Mouse (Mus musculus) kidney, adult 9 months (tissue): ENCODE data around the gene Sh3tc1.
A peak's percentile ranks its signal among the peaks of the same experiment; 100 is the strongest.

Experiments
- DNase-seq: peaks from one replicate; pipeline ENCODE4 v3.0.0; 2022

Sh3tc1 gene

GRCm38 (mm10) chr5:35739536-35740278, at the start of gene Sh3tc1:
TSS of gene Sh3tc1 (minus strand) at chr5:35739987.
- DNase-seq = peak; percentile 86

DNA sequence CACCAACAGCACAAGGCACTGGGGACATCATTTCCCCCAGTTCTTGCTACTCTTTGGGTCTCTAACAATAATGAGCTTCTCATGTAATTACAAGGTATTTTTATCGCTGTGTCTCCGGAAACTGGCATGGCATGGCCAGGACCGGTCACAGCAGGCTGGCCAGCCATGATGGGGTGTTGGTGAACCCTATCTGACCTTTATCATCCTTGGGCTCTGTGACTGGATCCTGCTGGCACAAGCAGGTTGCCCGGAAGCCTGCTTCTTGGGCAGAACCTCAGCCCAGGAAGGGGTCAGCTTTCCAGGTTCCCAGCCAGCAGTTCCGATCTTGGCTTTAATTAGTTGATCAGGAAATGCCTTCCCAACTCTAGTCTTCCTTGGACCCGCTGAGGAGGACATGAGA, 48.9 kb upstream of the Sh3tc1 start:
- DNase-seq = peak; percentile 25

DNA sequence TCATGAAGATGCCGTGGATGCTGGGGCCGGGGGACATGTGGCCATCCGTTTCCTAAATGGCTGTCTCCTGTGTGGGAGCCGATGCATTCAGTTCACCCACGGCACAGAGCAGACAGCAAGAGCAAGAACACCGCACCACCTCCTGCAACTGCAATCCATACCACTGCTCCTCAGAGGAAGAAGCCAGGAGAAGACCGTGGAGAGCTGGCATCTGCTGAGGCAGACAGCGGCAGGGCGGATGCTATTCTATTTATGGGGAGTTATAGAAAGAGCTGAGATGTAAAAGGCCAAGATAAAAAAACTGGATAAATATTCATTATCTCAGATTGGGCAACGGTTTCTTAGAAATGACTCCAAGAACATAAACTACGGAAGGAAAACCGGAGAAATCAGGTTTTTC, 48.1 kb upstream of the Sh3tc1 start:
- no peak for DNase-seq

DNA sequence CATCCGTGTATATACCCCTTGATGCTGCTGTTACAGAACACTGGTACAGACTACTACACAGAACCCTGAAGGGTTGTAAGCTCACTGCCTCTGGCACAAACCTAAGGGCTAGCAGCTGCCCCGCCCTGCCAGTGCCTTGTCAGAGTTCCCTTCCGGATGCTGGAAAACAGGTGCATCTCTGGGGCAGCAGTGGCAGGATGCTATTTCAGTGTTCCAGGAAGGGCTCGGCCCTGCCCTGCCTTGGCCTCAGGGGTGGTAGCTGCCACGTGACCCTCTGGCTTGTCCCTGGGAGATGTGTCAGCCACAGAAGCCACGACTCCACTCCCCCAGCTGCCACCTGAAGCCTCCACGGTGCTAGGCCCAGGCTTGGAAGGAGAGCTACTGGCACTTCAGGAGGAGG, 46.1 kb upstream of the Sh3tc1 start:
- DNase-seq = no peak

- DNase-seq = no peak
Measured at GRCm38 (mm10) chr5:35782648-35783180, 42.9 kb upstream of the Sh3tc1 start.

DNA sequence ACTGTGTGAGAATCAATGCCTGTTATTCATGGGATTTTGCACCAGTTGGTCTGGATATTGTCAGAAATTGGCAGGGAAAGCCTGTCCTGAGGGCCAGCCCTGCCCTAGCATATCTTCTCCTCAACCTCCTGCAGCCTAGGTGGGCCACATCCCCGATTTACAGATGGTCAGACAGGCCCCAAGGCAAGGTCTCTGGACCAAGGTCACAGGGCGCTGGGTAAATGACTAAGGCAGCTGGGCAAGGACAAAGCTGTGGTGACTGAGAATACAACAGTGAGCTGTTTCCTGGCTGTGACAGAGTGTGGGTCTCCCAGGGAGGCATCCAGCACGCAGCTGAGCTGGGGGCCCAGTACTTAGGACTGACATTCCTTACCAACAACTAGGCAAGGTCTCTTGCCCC, 41.3 kb upstream of the Sh3tc1 start:
- DNase-seq = no peak

DNA sequence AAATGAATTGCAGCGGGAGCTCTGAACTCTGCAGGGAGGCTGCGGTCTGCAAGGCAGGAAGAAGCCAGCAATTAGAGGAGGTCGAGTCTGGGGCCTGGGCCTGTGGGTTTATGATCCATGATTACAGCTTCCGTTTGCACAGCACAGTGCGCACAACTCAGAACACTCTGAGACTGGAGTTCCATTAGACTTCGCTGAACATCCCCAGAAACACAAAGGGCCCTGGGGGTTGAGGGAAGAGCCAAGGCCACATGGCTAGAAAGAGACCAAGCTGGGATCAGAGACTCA, 34.3 kb upstream of the Sh3tc1 start:
- DNase-seq = no peak

DNA sequence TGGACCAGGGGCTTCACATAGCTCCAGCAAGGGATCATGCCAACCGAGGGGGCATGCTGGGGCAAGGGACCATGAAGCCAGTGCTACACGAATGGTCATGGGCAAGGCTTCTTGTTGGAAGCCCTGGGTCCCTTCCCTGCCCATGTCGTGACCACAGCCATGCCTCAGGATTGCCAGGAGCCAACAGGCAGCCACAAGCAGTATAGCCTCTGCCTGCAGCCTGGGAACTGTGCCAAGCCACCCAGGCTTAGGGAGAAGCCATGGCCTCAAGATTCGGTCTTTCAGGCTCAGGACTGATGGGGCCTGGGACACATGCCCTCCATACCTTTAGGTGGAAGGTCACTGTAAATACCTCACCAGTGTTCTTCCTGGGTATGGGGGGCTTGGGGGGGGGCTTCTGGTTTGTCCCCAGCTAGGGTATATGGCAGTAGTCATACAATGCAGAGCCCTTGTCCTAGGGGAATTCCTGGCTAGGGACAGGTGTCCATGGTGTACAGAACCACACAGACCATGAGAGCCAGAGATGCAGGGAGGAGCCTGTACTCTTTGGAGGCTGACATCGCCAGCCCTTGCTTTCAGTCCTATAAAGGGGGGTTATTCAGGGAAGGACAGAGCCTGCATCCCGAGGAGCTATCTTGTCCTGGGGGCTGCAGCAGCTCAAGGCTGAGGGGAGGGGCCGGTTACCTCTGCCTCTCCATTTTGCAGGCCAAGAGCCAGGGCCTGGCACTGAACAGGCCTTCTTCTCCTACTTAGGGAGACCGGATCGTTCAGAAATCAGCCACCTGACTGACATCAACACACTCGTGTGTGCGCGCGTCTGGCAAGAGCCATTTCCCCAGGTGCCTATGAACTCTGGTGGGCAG, 33.7 kb upstream of the Sh3tc1 start:
- no peak for DNase-seq

DNA sequence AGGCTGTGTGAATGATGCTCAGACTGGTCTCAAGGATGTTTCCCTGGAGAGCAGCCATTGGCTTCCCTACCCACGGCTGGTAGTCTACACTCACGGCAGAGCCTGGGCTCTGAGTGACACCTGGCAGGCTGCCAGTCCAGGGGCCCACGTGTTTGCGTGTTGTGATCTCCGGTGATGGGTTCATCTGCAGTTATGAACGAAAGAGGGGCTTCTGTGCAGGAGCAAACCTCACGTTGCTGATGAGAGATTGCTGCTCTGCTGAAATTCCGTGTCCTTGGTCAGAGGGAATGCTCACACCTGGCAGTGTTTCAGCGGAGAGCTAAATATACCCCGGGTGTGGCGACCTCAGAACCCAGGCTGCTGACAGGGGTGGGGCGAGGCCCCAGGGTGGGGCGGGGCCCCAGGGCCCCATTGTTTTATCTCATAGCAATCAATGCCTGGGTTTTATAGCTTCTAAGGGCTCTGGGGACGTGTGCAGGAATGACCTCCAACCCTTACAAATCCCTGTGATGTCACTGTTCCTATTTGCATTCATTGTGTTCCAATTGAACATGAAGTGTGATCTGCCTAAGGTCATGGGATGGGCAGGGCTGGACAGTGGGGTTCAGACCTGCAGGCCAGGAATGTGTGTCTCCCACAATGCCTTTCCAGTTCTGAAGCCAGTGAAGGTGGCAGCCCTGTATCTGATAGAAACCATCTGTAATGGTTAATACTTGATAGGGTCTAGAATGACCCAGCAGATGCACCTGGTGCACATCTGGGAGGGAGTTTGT, 31.3 kb upstream of the Sh3tc1 start:
- DNase-seq = no peak

DNA sequence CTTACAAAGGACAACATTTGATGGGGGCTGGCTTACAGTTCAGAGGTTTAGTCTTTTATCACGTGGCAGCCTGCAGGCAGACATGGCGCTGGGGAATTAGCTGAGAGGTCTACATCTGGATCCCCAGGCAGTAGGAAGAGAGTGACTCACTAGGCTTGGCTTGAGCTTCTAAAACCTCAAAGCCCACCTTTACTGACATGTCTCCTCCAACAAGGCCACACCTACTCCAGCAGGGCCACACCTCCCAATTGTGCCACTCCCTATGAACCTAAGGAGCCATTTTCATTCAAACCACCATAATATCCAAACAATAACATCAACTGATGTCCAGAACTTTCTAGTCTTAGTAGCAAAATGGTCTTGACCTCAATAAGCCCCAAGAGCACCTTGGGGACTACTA, 30.5 kb upstream of the Sh3tc1 start:
- DNase-seq = no peak

DNA sequence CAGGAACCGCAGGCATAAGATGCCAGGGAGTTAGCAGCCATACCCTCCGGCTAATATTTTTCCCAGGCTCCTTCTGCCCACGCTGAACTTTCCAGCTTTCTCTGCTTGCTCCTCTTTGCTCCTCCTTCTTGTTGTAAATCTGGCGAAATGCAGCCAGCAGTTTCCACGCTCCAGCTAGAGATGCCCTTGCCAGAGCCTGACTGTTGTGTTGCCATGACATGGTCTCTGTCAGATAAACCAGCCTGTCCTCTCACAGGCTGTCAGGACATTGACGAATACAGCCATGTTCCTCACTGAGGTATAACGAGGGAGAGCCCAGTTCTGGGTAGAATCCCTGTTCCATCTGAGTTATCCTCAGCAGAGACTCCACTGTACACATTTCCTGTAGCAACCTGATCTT, 29.2 kb upstream of the Sh3tc1 start:
- no peak for DNase-seq

GRCm38 (mm10) chr5:35768525-35768924, 28.7 kb upstream of the Sh3tc1 start:
- no peak for DNase-seq

DNA sequence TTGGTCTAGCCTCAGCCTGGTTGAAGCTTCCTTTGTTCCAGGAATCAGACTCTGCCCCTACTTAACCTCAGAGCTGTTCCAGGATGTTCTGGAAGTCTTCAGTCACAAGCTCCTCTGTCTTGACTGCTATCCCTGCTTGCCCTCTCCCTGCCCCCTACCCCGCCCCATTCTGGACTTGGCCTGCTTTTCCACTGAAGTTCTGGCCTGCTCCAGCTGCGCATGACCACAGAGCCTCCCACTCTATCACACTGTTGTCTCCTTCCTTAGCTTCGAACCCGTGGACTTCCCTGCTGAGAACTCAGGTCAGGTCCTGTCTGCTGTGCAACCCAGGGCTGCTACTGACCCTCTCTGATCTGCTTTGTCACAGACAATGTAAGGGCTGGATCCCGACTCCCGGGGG, 26.1 kb upstream of the Sh3tc1 start:
- DNase-seq = peak; percentile 32

DNA sequence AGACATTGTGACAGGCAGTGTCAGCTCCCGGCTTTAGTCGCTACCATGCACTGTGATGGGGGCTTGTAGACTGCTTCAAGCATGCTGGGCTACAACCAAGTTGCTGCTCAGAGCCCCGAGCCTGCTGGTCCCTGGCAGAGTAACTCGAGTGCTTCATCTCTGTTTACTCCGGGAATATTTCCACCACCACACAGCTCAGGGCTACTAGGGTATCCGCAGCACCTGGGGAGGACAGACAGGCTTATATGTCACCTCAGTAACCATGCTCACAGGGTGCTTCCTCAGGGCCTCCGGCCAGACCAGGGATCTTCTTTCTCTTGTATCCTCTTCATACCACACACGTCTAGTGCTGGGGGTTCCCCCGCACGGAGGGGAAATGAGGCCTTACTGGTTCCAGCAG, 23.1 kb upstream of the Sh3tc1 start:
- DNase-seq = no peak

- peak; percentile 57 for DNase-seq
Measured at GRCm38 (mm10) chr5:35762388-35762787, 22.6 kb upstream of the Sh3tc1 start.

- DNase-seq = no peak
Measured at GRCm38 (mm10) chr5:35761323-35761722, 21.5 kb upstream of the Sh3tc1 start.

GRCm38 (mm10) chr5:35758081-35759053, 18.6 kb upstream of the Sh3tc1 start:
- DNase-seq = peak; percentile 38

- DNase-seq = peak; percentile 95
Measured at GRCm38 (mm10) chr5:35757639-35758001, 17.8 kb upstream of the Sh3tc1 start, which contains the start of gene Ablim2. TSS of gene Ablim2 (plus strand) at chr5:35757880.

DNA sequence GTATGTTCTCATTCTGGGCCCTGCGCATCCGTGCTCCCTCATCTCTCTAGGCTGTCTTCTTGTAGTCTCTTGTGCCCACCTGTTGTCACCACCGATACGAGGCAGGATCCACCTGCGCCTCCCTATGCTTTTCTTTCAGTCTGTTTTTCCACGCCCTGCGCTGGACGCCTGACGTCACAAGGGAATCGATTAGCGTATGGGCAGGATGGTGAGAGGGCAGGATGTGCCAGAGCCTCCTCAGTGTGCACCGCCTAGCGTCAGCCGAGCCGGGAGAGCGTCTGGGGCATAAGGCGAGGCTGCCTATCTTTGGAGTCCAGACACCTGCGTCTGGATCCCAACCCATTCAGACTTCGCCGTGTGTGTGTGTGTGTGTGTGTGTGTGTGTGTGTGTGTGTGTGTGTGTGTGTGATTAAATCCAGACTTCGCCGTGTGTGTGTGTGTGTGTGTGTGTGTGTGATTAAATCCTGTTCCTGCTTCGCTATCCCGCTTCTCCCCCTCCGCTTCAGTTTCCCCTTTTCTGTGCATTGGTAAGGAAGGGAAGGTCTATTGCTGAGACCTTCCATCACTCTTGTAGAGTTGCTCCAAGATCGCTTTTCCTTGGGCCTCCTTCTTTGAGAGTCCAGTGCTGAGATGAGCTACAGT, 17.3 kb upstream of the Sh3tc1 start:
- DNase-seq = no peak

DNA sequence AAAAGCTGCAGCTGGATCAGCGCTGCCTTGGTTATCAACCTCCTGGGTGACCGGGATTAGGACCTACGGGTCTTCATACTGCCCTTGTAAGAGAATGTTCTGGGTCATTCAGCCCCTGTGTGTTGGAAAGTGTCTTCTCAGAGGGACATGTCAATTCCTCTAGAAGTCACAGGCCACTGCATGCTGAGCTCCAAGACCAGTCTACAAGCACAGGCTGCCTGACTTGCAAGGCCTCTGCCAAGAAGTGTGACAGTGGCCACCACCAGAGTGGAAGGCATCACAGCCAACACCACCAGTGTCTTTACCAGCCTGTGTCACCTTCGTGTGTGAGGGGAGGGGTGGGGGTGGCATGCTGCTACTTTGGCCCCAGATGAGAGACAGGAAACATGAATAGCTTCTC, 16.2 kb upstream of the Sh3tc1 start:
- DNase-seq = no peak

DNA sequence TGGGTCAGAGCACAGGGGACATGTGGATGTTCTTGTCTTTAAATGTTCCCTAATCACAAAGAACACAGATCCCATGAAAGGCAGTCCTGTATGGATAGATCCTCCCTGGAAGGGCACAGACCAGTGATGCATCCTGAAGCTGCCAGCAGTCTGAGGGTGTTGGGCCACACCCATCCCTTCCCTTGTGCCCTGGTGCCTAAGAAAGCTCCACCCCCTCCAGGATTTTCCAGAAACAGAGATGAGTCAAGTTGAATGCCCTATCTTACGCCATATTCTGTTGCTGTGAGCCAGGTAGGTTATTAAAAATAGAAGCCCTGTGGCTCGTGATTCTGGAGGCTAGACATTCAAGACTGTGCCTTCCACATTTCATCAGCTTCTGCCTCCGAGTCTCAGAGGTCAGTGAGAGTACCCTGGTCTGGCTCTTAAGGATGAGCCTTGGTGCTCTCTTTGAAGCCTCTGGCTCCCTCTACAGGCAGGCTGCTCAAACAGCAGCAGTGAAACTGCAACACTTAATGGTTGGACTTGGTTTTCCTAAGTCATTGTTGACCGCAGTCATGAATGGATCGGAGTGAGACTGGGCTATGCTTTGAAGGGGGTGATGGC, 15.4 kb upstream of the Sh3tc1 start:
- DNase-seq = peak; percentile 80
